Mouse (Mus musculus): ENCODE data around the gene Pitpnm1. TPM values are rescaled to one million over a fixed set of nuclear protein-coding genes. Genes with fewer than 3 reads are reported as not detected.

The Pitpnm1 gene
- total and polyA plus RNA-seq, 3 experiments = 15.9 to 43.8 (median 34.7) TPM

- H3K27me3 ChIP-seq (replicated peaks) = no peaks in the 10 kb centered on the region
- DNase-seq (ENCODE audit: extremely low read depth) = peak; percentile 62
- peak overlapping the region; percentile 52 for H3K4me2 ChIP-seq (ENCODE audit: insufficient read depth, low read depth, poor library complexity, severe bottlenecking)
- peaks cover 65 to 83% of the 10 kb centered on the region in 2 experiments for H3K36me3 ChIP-seq (replicated peaks in 1 of 2; ENCODE audit: control insufficient read depth in 1 of 2, insufficient read depth in 1 of 2, low read length in 1 of 2)
- dilution Hi-C loops (cut with MboI; ENCODE audit: extremely low pct_ligation_motif_present, extremely low pct_unique_long_range_greater_than_20kb, low sequenced_read_pairs) (no loop called here), in situ Hi-C loops (cut with MboI; ENCODE audit: low pct_ligation_motif_present, low pct_unique_long_range_greater_than_20kb, low sequenced_read_pairs) (no loop called here)
- H3K9ac ChIP-seq (ENCODE audit: insufficient read depth, low read depth) = peak overlapping the region; percentile 96
- H3K9me3 ChIP-seq (replicated peaks; ENCODE audit: low read length) = no peaks in the 10 kb centered on the region
- peak overlapping the region; percentile 90 for H3K27ac ChIP-seq (ENCODE audit: insufficient read depth, low read depth)
- peaks cover 19% of the 10 kb centered on the region for H3K79me2 ChIP-seq (replicated peaks; ENCODE audit: control insufficient read depth, extremely low read depth, insufficient read depth, poor library complexity, severe bottlenecking)
- TF ChIP-seq SMC3 (IDR thresholded peaks at IDR 0.05; ENCODE audit: low read depth, low read length) (peak; percentile 31; the same call in 1 of the 2 replicates), SIN3A (IDR thresholded peaks at IDR 0.05; ENCODE audit: low read length) (peak; percentile 16; the same call in 1 of the 2 replicates), POLR2A (IDR thresholded peaks at IDR 0.05; ENCODE audit: low read depth, low read length) (peak; percentile 40), ZMIZ1 (IDR thresholded peaks at IDR 0.05; ENCODE audit: low read depth, low read length) (peak; percentile 41), ZNF384 (IDR thresholded peaks at IDR 0.05; ENCODE audit: low read depth, low read length) (peak; percentile 75), TCF12 (IDR thresholded peaks at IDR 0.05; ENCODE audit: low read depth, low read length) (no peak), RAD21 (IDR thresholded peaks at IDR 0.05; ENCODE audit: low read depth, low read length) (no peak), EP300 (IDR thresholded peaks at IDR 0.05; ENCODE audit: low read length) (no peak), MEF2A (IDR thresholded peaks at IDR 0.05; ENCODE audit: borderline replicate concordance, low read depth, low read length) (no peak; the same call in 1 of the 2 replicates), TBP (conservative IDR thresholded peaks at IDR 0.05; ENCODE audit: low read depth, low read length) (0 out of 2 replicates have a peak, but pooled peaks have one; percentile 35), CHD1 (IDR thresholded peaks at IDR 0.05; ENCODE audit: low read depth, low read length) (peak; percentile 43; the same call in 1 of the 2 replicates), CHD2 (IDR thresholded peaks at IDR 0.05; ENCODE audit: low read length) (no peak; the same call in 1 of the 2 replicates), CTCF (conservative IDR thresholded peaks at IDR 0.05 in 1 of 2, IDR thresholded peaks at IDR 0.05 in 1 of 2; ENCODE audit: low read depth in 2 of 2, low read length in 2 of 2) (no peak), MXI1 (IDR thresholded peaks at IDR 0.05; ENCODE audit: low read depth, low read length) (peak; percentile 45), POLR2AphosphoS2 (IDR thresholded peaks at IDR 0.05; ENCODE audit: low read depth, low read length) (peak; percentile 35), IRF4 (IDR thresholded peaks at IDR 0.05; ENCODE audit: low read depth, low read length) (0 out of 2 replicates have a peak, but pooled peaks have one; percentile 1), BHLHE40 (IDR thresholded peaks at IDR 0.05; ENCODE audit: low read depth, low read length) (no peak), MAZ (IDR thresholded peaks at IDR 0.05; ENCODE audit: low read depth, low read length) (peak; percentile 9; the same call in 1 of the 2 replicates)
- H3K4me3 ChIP-seq (replicated peaks in 1 of 3; ENCODE audit: low read depth in 2 of 3, low read length in 2 of 3, poor library complexity in 1 of 3) = peak overlapping the region; percentile 72 to 82 (median 73)
- H3K4me1 ChIP-seq (ENCODE audit: control insufficient read depth in 1 of 2, insufficient read depth in 2 of 2) = peaks cover 27 to 66% of the 10 kb centered on the region in 2 experiments
These were observed 55.6 kb downstream of the Pitpnm1 start for GRCm38 (mm10) chr19:4155223-4156072.

- Histone ChIP-seq H3K27me3 (replicated peaks) (no peaks in the 10 kb centered on the region), H3K36me3 (replicated peaks in 1 of 2; ENCODE audit: control insufficient read depth in 1 of 2, insufficient read depth in 1 of 2, low read length in 1 of 2) (peaks cover 66 to 83% of the 10 kb centered on the region in 2 experiments), H3K4me3 (replicated peaks in 1 of 3; ENCODE audit: low read depth in 2 of 3, low read length in 2 of 3, poor library complexity in 1 of 3) (peak overlapping the region; percentile 72 to 82 (median 73)), H3K79me2 (replicated peaks; ENCODE audit: control insufficient read depth, extremely low read depth, insufficient read depth, poor library complexity, severe bottlenecking) (peaks cover 19% of the 10 kb centered on the region), H3K9ac (ENCODE audit: insufficient read depth, low read depth) (peak overlapping the region; percentile 96), H3K9me3 (replicated peaks; ENCODE audit: low read length) (no peaks in the 10 kb centered on the region), H3K4me2 (ENCODE audit: insufficient read depth, low read depth, poor library complexity, severe bottlenecking) (peak overlapping the region; percentile 52), H3K4me1 (ENCODE audit: control insufficient read depth in 1 of 2, insufficient read depth in 2 of 2) (peaks cover 22 to 59% of the 10 kb centered on the region in 2 experiments), H3K27ac (ENCODE audit: insufficient read depth, low read depth) (peak overlapping the region; percentile 90)
- in situ Hi-C loops (cut with MboI; ENCODE audit: low pct_ligation_motif_present, low pct_unique_long_range_greater_than_20kb, low sequenced_read_pairs) = no loop called here
- DNase-seq (ENCODE audit: extremely low read depth) = no peak
- TF ChIP-seq JUND (conservative IDR thresholded peaks at IDR 0.05; ENCODE audit: low read depth, low read length) (no peak), TBP (conservative IDR thresholded peaks at IDR 0.05; ENCODE audit: low read depth, low read length) (no peak), TCF12 (IDR thresholded peaks at IDR 0.05; ENCODE audit: low read depth, low read length) (peak; percentile 30; the same call in 1 of the 2 replicates), IRF4 (IDR thresholded peaks at IDR 0.05; ENCODE audit: low read depth, low read length) (no peak), ZMIZ1 (IDR thresholded peaks at IDR 0.05; ENCODE audit: low read depth, low read length) (peak; percentile 20; the same call in 1 of the 2 replicates), GABPA (IDR thresholded peaks at IDR 0.05; ENCODE audit: insufficient replicate concordance, low read depth, low read length) (no peak), MYC (IDR thresholded peaks at IDR 0.05; ENCODE audit: low read depth, low read length) (no peak), NRF1 (IDR thresholded peaks at IDR 0.05; ENCODE audit: low read depth, low read length) (0 out of 2 replicates have a peak, but pooled peaks have one; percentile 9), ZKSCAN1 (IDR thresholded peaks at IDR 0.05; ENCODE audit: borderline replicate concordance, low read depth, low read length) (no peak), SMC3 (IDR thresholded peaks at IDR 0.05; ENCODE audit: low read depth, low read length) (no peak), CHD1 (IDR thresholded peaks at IDR 0.05; ENCODE audit: low read depth, low read length) (no peak), MAX (IDR thresholded peaks at IDR 0.05; ENCODE audit: low read length) (peak; percentile 43; the same call in 1 of the 2 replicates), ELF1 (IDR thresholded peaks at IDR 0.05; ENCODE audit: low read depth, low read length) (0 out of 2 replicates have a peak, but pooled peaks have one; percentile 18), BHLHE40 (IDR thresholded peaks at IDR 0.05; ENCODE audit: low read depth, low read length) (peak; percentile 34; the same call in 1 of the 2 replicates), MAZ (IDR thresholded peaks at IDR 0.05; ENCODE audit: low read depth, low read length) (0 out of 2 replicates have a peak, but pooled peaks have one; percentile 30), MXI1 (IDR thresholded peaks at IDR 0.05; ENCODE audit: low read depth, low read length) (peak; percentile 24; the same call in 1 of the 2 replicates), MEF2A (IDR thresholded peaks at IDR 0.05; ENCODE audit: borderline replicate concordance, low read depth, low read length) (no peak), UBTF (IDR thresholded peaks at IDR 0.05; ENCODE audit: low read depth, low read length) (peak; percentile 74; the same call in 1 of the 2 replicates), USF1 (IDR thresholded peaks at IDR 0.05; ENCODE audit: low read depth, low read length) (peak; percentile 30; the same call in 1 of the 2 replicates)
- dilution Hi-C loops (cut with MboI; ENCODE audit: extremely low pct_ligation_motif_present, extremely low pct_unique_long_range_greater_than_20kb, low sequenced_read_pairs) = no loop called here
These were observed 56.3 kb downstream of the Pitpnm1 start for GRCm38 (mm10) chr19:4156073-4156579.
